Mouse (Mus musculus): ENCODE data around the gene Chmp4b.

GRCm38 (mm10) chr2:154646634-154647033 is 4.9 kb upstream of the Chmp4b start:
- peak; percentile 70 for TF ChIP-seq CTCF (IDR thresholded peaks at IDR 0.05; ENCODE audit: low read depth)
- no peak for TF ChIP-seq EP300 (IDR thresholded peaks at IDR 0.05; ENCODE audit: low read depth)
